Mouse (Mus musculus) limb, embryonic 13.5 days (tissue): ENCODE results near the gene Fgd6. TPM values are rescaled to one million over a fixed set of nuclear protein-coding genes. Genes with fewer than 3 reads are reported as not detected.

Experiments
- ATAC-seq: fragments of 200-750 bp; cut with Nextera tagmentation; 2 replicates; pipeline ENCODE4 v1.8.0; 2017; ENCODE audit warnings: low read depth, moderate number of reproducible peaks, moderate TSS enrichment; ENCODE audit not compliant: low FRiP score
- H3K27ac ChIP-seq: fragments of 300-500 bp; sonication (generic); 2 replicates; pipeline ENCODE4 v1.5.1; 2015; ENCODE audit warnings: inconsistent platforms, mild to moderate bottlenecking, moderate library complexity
- H3K27me3 ChIP-seq: fragments of 300-500 bp; sonication (generic); 2 replicates; pipeline ENCODE4 v1.6.1; 2015; ENCODE audit warnings: mild to moderate bottlenecking, inconsistent platforms
- H3K36me3 ChIP-seq: fragments of 300-500 bp; sonication (generic); 2 replicates; pipeline ENCODE4 v1.6.1; 2015; ENCODE audit warnings: inconsistent platforms, mild to moderate bottlenecking, moderate library complexity
- H3K4me1 ChIP-seq: fragments of 300-500 bp; sonication (generic); 2 replicates; pipeline ENCODE4 v1.6.1; 2015; ENCODE audit warnings: inconsistent platforms
- H3K4me2 ChIP-seq: fragments of 300-500 bp; sonication (generic); replicated peaks from 2 replicates; pipeline ENCODE4 v1.6.1; 2015; ENCODE audit warnings: inconsistent platforms, mild to moderate bottlenecking, moderate library complexity
- H3K4me3 ChIP-seq: fragments of 300-500 bp; sonication (generic); 2 replicates; pipeline ENCODE4 v1.5.1; 2015; ENCODE audit warnings: moderate library complexity, mild to moderate bottlenecking, inconsistent platforms
- H3K9ac ChIP-seq: fragments of 300-500 bp; sonication (generic); 2 replicates; pipeline ENCODE4 v1.6.1; 2015; ENCODE audit warnings: mild to moderate bottlenecking, inconsistent platforms
- H3K9me3 ChIP-seq: fragments of 300-500 bp; sonication (generic); 2 replicates; pipeline ENCODE4 v1.6.1; 2016; ENCODE audit warnings: inconsistent platforms
- WGBS: fragments of 180-500 bp; shearing (Covaris S2); methylation state at CpG from one replicate; pipeline ENCODE4 v1.1.7; 2015; 5-methylcytosine and 5-hydroxymethylcytosine counted together
- polyA plus RNA-seq: library from polyadenylated mRNA; unstranded; fragments of >200 nt; fragmentation: Nextera tagmentation; extraction: Ambion mirVana; gene quantifications from 2 replicates; pipeline ENCODE4 v1.2.1, GENCODE M21; 2015

Gene Fgd6
- polyA plus RNA-seq = 3.3 and 4.0 TPM in 2 replicates

DNA sequence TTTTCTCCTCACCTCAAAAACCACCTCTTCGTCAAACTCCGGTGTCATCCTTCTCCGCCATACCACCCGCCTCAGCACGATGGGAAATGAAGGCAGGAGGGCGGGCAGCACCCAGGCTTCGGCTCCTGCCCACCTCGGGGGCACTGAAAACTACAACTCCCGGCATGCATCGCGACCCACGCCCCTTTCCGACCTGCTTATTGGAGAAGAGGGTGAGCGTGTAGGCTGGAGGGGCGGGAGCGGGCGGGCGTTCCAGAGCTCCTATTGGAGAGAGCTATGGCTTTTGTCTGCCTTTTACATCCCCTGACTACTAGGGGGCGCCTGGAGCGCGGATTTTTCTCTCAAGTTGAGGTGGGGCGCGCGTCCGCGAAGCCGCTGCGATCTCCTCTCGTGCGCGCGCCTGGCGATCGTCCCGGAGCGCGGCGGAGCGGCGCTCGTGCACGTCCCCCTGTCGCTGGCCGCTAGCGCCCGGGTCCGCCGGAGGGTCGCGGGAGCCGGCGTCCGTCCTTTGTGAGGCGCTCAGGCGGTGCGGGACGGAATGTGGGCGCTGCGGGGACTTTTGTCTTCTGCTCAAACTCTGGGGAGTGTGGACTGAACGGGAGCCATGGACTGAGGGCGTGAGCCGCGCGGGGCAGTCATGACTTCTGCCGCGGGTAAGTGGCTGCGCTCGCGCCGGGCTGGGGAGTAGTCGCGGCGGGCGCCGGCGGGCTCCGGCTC lies at the start of gene Fgd6, which contains the start of gene Vezt:
Gene Fgd6, plus strand, starts transcription at position 344 of the 717 bp plus-strand sequence.
Gene Vezt, minus strand, starts transcription at position 160 of the 717 bp plus-strand sequence.
- Histone ChIP-seq H3K4me2 (peak within 1 kb of the TSS; percentile 82), H3K36me3 (no peaks in the 10 kb centered on the region), H3K27ac (peak within 1 kb of the TSS; percentile 59), H3K4me3 (peak within 1 kb of the TSS; percentile 86), H3K9me3 (no peaks in the 10 kb centered on the region), H3K27me3 (no peaks in the 10 kb centered on the region), H3K4me1 (peaks cover 20% of the 10 kb centered on the region), H3K9ac (peak within 1 kb of the TSS; percentile 84)
- 1% methylated on average over 76 of the region's 77 CpGs for WGBS
- peak; percentile 99 for ATAC-seq

DNA sequence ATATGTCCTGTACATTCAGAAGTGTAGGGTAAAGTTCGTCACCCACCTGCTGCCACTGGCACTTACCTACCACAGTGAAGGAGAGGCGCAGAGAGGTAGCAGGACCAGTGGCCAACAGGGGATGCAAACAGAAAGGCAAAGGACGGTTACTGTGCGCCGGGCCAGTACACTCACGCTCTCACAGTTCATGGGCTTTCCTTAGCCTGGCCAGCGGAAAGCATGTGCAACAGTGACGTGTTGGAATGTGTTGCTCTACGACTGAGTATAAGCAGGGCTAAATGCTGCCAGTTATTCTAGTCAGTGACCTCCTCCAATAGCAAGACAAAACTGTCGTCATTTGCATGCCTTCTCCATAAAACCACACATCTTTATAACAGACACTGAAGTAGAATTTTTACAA lies 41.7 kb upstream of the Fgd6 start:
- Histone ChIP-seq H3K4me1 (no peaks in the 10 kb centered on the region), H3K9me3 (no peaks in the 10 kb centered on the region), H3K4me2 (no peak overlapping the region), H3K27ac (no peak overlapping the region), H3K9ac (no peak overlapping the region), H3K36me3 (peaks cover 79% of the 10 kb centered on the region), H3K4me3 (no peak overlapping the region), H3K27me3 (no peaks in the 10 kb centered on the region)
- WGBS = 94% methylated on average over 10 of the region's 10 CpGs
- no peak for ATAC-seq

DNA sequence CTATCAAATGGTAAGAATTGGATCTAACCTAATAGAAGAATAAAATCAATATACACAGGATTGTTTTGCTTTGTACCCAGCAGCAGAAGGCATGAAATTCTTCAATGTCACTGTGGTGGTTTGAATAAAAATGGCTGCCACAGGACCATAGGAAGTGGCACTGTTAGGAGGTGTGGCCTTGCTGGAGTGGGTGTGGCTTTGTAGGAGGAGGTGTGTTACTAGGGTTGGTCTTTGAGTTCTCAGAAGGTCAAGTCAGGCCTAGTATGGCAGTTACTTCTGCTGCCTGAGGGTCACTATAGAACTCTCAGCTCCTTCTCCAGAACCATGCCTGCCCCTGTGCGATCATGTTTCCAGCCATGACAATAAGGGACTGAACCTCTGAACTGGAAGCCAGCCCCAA lies 40.7 kb upstream of the Fgd6 start:
- WGBS = 92% methylated on average over 1 of the region's 1 CpGs
- Histone ChIP-seq H3K4me3 (no peak overlapping the region), H3K9me3 (no peaks in the 10 kb centered on the region), H3K36me3 (peaks cover 80% of the 10 kb centered on the region), H3K27me3 (no peaks in the 10 kb centered on the region), H3K4me1 (no peaks in the 10 kb centered on the region), H3K4me2 (no peak overlapping the region), H3K9ac (no peak overlapping the region), H3K27ac (no peak overlapping the region)
- no peak for ATAC-seq

DNA sequence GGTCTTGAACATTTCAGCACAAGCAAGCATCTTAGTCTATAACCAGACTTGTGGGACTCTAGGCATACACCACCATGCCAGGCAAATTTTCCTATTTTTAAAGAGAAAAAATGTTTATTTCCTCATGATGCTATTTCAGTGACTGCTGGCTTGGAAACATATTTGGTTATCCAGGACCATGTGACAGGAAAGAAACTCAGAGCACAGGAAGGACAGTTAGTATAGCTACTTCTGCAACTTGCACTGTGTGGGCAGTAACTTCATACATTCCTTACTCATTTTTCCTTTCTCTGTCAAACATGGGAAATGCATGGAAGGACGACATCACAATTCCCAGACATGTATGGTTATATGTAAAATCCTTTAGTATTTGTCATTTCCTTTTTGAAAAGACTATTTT lies 36.4 kb upstream of the Fgd6 start:
- WGBS = 93% methylated on average over 1 of the region's 1 CpGs
- Histone ChIP-seq H3K4me3 (no peak overlapping the region), H3K9ac (no peak overlapping the region), H3K4me2 (no peak overlapping the region), H3K27me3 (no peaks in the 10 kb centered on the region), H3K4me1 (no peaks in the 10 kb centered on the region), H3K27ac (no peak overlapping the region), H3K9me3 (0 out of 2 replicates have a peak, but pooled peaks cover 3% of the 10 kb centered on the region), H3K36me3 (peaks cover 87% of the 10 kb centered on the region)
- no peak for ATAC-seq

DNA sequence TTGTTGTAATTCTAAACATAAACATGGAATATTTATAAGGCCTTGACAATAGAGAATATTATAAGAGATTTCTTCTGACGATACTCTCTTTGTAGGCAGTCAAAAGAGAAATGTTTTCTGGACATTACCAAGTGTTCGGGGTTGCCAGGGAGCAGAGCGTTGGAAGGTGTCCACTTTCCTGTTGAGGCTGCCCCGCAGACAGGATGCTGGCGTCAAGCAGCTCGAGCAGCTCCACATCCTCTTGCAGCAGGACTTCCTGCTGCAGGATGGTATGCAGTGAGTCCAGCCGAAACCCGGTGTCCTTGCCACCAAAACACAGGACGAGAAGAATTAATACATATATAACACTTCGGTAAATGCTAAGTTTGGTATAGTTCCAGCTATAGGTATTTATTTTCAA lies 35.6 kb upstream of the Fgd6 start:
- Histone ChIP-seq H3K36me3 (peaks cover 85% of the 10 kb centered on the region), H3K9ac (no peak overlapping the region), H3K9me3 (0 out of 2 replicates have a peak, but pooled peaks cover 3% of the 10 kb centered on the region), H3K27me3 (no peaks in the 10 kb centered on the region), H3K4me1 (no peaks in the 10 kb centered on the region), H3K4me3 (no peak overlapping the region), H3K27ac (no peak overlapping the region), H3K4me2 (no peak overlapping the region)
- 92% methylated on average over 10 of the region's 10 CpGs for WGBS
- no peak for ATAC-seq

DNA sequence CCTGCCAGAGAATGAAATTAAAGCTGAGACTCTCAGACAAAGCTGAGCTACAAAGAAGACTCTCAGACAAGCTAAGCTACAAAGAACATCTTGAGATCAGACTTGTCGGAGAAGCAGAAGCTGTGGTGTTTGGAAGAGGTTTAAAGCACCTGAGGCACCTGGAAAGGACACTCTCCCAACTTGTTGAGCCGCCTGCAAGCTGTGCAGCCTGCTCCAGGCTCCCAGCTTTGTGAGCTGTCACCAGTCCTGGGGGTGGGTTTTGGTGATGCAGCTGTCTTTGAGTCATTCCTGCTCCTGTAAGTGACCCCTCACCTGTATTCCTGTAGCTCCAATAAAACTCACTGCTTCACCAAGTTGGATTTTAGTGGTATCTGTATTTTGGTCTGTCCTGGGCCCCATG lies 27.4 kb upstream of the Fgd6 start:
- no peaks in the 10 kb centered on the region for H3K27me3 ChIP-seq
- H3K36me3 ChIP-seq = peaks cover 36% of the 10 kb centered on the region
- WGBS = 90% methylated on average over 2 of the region's 2 CpGs

DNA sequence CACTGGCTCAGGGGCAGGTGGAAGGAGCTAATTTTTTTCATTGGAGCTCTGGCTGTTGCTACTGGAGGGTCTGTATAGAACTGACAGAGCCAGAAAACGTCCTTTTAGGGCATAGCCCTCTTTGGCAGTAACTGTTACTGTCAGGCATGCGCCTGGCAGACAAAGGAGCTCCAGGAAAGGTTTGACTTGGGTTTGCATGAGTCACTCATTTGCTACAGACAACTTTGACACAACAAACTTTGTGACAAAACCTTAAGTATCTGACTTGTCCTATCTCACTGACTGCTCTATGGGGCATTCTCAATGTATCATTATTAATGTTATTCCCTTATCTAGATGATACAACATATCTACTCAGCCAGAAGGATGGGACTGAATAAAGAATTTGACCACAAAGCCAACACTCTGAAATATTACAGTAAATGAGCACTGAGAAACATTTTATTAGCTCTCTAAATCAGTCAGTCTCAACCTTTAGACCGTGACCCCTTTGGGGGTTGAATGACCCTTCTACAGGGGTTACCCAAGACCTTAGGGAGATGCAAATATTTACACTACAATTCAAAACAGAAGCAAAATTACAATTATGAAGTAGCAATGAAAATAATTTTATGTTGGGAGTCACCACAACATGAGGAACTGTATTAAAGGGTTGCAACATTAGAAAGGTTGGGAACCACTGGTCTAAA lies 25.7 kb upstream of the Fgd6 start:
- no peak overlapping the region for H3K4me3 ChIP-seq
- 82% methylated on average over 3 of the region's 3 CpGs for WGBS
- no peak overlapping the region for H3K4me2 ChIP-seq
- H3K9me3 ChIP-seq = no peaks in the 10 kb centered on the region
- no peak for ATAC-seq
- H3K27me3 ChIP-seq = no peaks in the 10 kb centered on the region
- H3K27ac ChIP-seq = no peak overlapping the region
- peaks cover 10% of the 10 kb centered on the region for H3K4me1 ChIP-seq
- peaks cover 23% of the 10 kb centered on the region for H3K36me3 ChIP-seq
- H3K9ac ChIP-seq = no peak overlapping the region

More for the DNA sequence above, 27.4 kb upstream of the Fgd6 start:
- Histone ChIP-seq H3K27ac (no peak overlapping the region), H3K9me3 (no peaks in the 10 kb centered on the region), H3K4me1 (no peaks in the 10 kb centered on the region), H3K4me3 (no peak overlapping the region), H3K9ac (no peak overlapping the region), H3K4me2 (no peak overlapping the region)
- ATAC-seq = no peak

DNA sequence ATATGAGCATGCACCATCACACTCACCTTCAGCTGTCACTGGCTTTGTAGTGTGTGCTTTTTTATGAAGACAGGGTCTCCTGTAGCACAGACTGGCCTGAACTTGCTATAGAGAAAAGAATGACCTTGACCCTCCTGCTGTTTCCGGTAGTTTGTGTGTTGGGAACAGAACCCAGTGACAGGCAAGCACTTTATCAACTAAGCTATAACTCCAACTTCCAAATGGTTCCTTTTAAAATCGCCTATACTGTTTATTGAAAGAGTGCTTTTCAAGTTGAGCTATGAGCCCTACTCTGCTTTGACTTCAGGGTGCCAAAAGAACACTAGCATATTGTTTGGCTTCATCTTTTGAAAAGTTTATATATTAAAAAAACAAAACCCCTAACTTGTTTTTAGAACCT lies 24.8 kb upstream of the Fgd6 start:
- H3K4me3 ChIP-seq = no peak overlapping the region
- H3K4me2 ChIP-seq = no peak overlapping the region
- H3K4me1 ChIP-seq = peaks cover 11% of the 10 kb centered on the region
- no peak for ATAC-seq
- peaks cover 15% of the 10 kb centered on the region for H3K36me3 ChIP-seq
- no peak overlapping the region for H3K9ac ChIP-seq
- no peaks in the 10 kb centered on the region for H3K27me3 ChIP-seq
- no peaks in the 10 kb centered on the region for H3K9me3 ChIP-seq
- no peak overlapping the region for H3K27ac ChIP-seq
- 55% methylated on average over 2 of the region's 2 CpGs for WGBS

DNA sequence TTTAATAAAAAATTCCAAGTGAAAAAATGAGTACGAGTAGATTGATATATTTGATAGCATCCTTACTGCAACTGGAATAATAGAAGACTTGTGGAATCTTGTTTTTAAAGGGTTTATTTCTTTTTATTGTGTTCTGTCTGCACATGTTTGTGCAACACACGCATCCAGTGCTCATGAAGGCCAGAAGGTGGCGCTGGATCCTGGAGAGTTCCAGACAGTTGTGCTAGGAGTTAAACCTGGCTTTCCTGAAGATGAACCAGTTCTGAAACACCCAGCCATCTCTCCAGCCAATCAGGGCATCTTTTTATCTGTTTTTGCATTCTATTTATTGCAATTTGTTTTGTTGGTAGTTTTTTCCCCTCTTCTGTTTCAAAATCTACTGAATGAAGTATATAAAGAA lies 22.6 kb upstream of the Fgd6 start:
- peaks cover 11% of the 10 kb centered on the region for H3K4me1 ChIP-seq
- no peaks in the 10 kb centered on the region for H3K9me3 ChIP-seq
- H3K27ac ChIP-seq = no peak overlapping the region
- ATAC-seq = no peak
- no peak overlapping the region for H3K9ac ChIP-seq
- no peak overlapping the region for H3K4me2 ChIP-seq
- H3K4me3 ChIP-seq = no peak overlapping the region
- H3K27me3 ChIP-seq = no peaks in the 10 kb centered on the region
- peaks cover 6% of the 10 kb centered on the region for H3K36me3 ChIP-seq
- 46% methylated on average over 3 of the region's 3 CpGs for WGBS

DNA sequence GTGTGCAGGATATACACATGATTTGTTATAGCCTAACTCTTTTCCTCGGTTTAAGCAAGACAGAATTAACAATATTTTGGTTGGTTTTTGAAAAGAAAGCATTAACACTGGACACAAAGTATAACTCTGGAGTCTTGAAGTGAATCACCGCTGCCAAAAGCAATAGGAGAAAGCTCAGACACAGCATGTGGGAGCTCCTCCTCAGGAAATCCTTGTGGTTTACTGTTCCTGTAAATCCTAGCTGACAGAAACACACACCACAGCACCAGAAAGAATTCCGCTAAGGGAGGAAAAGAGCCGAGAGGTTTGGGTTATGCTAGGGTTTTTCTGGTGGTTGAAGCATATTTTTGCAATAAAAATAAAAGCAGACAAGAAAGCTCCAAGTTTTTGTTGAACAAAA lies 21.6 kb upstream of the Fgd6 start:
- 47% methylated on average over 4 of the region's 4 CpGs for WGBS
- no peak for ATAC-seq
- Histone ChIP-seq H3K27ac (no peak overlapping the region), H3K27me3 (no peaks in the 10 kb centered on the region), H3K36me3 (peaks cover 3% of the 10 kb centered on the region; the same call in 1 of the 2 replicates), H3K4me1 (peaks cover 11% of the 10 kb centered on the region), H3K9me3 (no peaks in the 10 kb centered on the region), H3K9ac (no peak overlapping the region), H3K4me3 (no peak overlapping the region), H3K4me2 (no peak overlapping the region)

DNA sequence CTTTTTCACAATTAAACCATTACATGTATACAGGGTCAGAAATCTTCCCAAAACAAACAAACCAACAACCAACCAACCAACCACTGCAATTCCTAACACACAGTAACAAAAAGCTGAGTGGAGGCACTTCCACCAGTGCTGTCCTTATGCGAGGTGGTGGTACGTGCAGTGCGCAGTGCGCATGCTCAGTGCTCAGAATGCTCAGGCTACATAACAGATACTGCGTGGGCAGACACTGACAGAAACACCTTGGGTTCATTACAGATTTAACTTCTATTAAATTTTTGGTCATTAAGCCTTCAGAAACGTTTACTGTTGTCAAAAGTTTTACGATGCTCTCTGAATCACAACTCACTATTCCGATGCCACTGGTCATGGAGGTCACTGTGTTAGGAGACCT lies 18.3 kb upstream of the Fgd6 start:
- H3K27me3 ChIP-seq = no peaks in the 10 kb centered on the region
- H3K4me1 ChIP-seq = peaks cover 18% of the 10 kb centered on the region
- no peaks in the 10 kb centered on the region for H3K9me3 ChIP-seq
- H3K27ac ChIP-seq = no peak overlapping the region
- H3K9ac ChIP-seq = no peak overlapping the region
- no peak overlapping the region for H3K4me2 ChIP-seq
- no peaks in the 10 kb centered on the region; the same call in 1 of the 2 replicates for H3K36me3 ChIP-seq
- 73% methylated on average over 8 of the region's 8 CpGs for WGBS
- H3K4me3 ChIP-seq = no peak overlapping the region
- ATAC-seq = no peak

DNA sequence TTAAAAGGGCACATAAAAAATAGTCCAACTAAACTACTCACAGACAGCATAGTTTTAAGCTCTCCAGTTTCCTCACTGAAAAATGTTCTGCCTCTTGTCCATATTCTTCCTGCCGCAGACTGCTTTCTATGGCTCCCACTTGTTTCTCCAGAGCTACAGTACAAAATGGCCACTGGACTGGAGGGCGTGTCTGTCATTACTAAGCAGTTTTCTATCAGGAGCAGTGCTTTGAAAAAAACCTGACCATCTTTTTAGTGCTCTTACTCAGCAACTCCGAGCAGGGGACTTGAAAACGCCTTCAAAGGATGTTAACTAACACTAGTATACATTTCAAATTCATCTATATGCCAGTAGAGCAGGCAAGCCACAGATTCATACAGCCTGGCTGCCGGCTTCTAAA lies 15.2 kb upstream of the Fgd6 start:
- WGBS = 76% methylated on average over 5 of the region's 5 CpGs

More for the DNA sequence above, 15.2 kb upstream of the Fgd6 start:
- peaks cover 19% of the 10 kb centered on the region for H3K36me3 ChIP-seq
- no peak overlapping the region for H3K4me3 ChIP-seq
- no peaks in the 10 kb centered on the region for H3K9me3 ChIP-seq
- no peak overlapping the region for H3K9ac ChIP-seq
- no peak overlapping the region for H3K27ac ChIP-seq
- H3K4me1 ChIP-seq = peaks cover 7% of the 10 kb centered on the region; the same call in 1 of the 2 replicates
- no peak overlapping the region for H3K4me2 ChIP-seq
- no peak for ATAC-seq
- H3K27me3 ChIP-seq = no peaks in the 10 kb centered on the region
